ENCODE assay signal across 13 mouse cellular contexts in genomic region chr3:103733176-103733575, GRCm38 (mm10). TPM values are rescaled to one million over a fixed set of nuclear protein-coding genes. Genes with fewer than 3 reads are reported as not detected.
A peak's percentile ranks its signal among the peaks of the same experiment; 100 is the strongest.
DNase-seq lines count a peak whose midpoint lies in the region; ATAC-seq and TF ChIP-seq lines count a peak whose summit lies in the region.
"Had no signal": no experiment of that assay in that cellular context is flagged by ENCODE, and none has a peak within 500 bp of the region (broad histone marks: within the 10 kb centered on the region; RNA-seq: fewer than 3 reads in every experiment).

No protein-coding gene starts in this region.

- no peak overlapping the region for H3K4me3 ChIP-seq in kidney, embryonic 16.5 days (ENCODE audit: low read length)
- H3K4me3 ChIP-seq in stomach, embryonic 14.5 days (ENCODE audit: low read depth, low read length), result no peak overlapping the region
- no peak overlapping the region for H3K4me3 ChIP-seq in stomach, postnatal 0 days (ENCODE audit: low read depth, low read length)
- no peak overlapping the region for H3K4me3 ChIP-seq in limb, embryonic 10.5 days
- H3K4me3 ChIP-seq: liver, embryonic 15.5 days had no signal

- 14% methylated on average over 2 of the region's 2 CpGs for WGBS in kidney, embryonic 16.5 days
- WGBS in stomach, embryonic 14.5 days, result 25% methylated on average over 2 of the region's 2 CpGs
- WGBS in stomach, postnatal 0 days, result 36% methylated on average over 2 of the region's 2 CpGs
- WGBS in limb, embryonic 10.5 days, result 19% methylated on average over 2 of the region's 2 CpGs

- TF ChIP-seq EP300 in stomach, postnatal 0 days (optimal IDR thresholded peaks at IDR 0.05), result no peak

- H3K27me3 ChIP-seq in kidney, embryonic 16.5 days (ENCODE audit: insufficient read depth, low read length), result no peaks in the 10 kb centered on the region
- H3K27me3 ChIP-seq in stomach, embryonic 14.5 days (ENCODE audit: control insufficient read depth, insufficient read depth, low read length), result no peaks in the 10 kb centered on the region
- H3K27me3 ChIP-seq in stomach, postnatal 0 days (ENCODE audit: control insufficient read depth, insufficient read depth, low read length), result no peaks in the 10 kb centered on the region
- H3K27me3 ChIP-seq in limb, embryonic 10.5 days (ENCODE audit: low read depth, poor library complexity, severe bottlenecking), result no peaks in the 10 kb centered on the region
- H3K27me3 ChIP-seq: CH12.LX; liver, embryonic 15.5 days had no signal

- no peaks in the 10 kb centered on the region for H3K9me3 ChIP-seq in kidney, embryonic 16.5 days (ENCODE audit: low read length)
- no peaks in the 10 kb centered on the region for H3K9me3 ChIP-seq in stomach, embryonic 14.5 days (ENCODE audit: control insufficient read depth, low read depth, low read length)
- H3K9me3 ChIP-seq in stomach, postnatal 0 days (ENCODE audit: control insufficient read depth, low read length), result no peaks in the 10 kb centered on the region
- H3K9me3 ChIP-seq in limb, embryonic 10.5 days (replicated peaks), result no peaks in the 10 kb centered on the region
- H3K9me3 ChIP-seq: liver, embryonic 15.5 days had no signal

- TF ChIP-seq CTCF in stomach, postnatal 0 days (IDR thresholded peaks at IDR 0.05; ENCODE audit: low read depth), result no peak

- no peak overlapping the region for H3K9ac ChIP-seq in kidney, embryonic 16.5 days (replicated peaks; ENCODE audit: low read length)
- no peak overlapping the region for H3K9ac ChIP-seq in stomach, embryonic 14.5 days (replicated peaks; ENCODE audit: low read depth, low read length)
- no peak overlapping the region for H3K9ac ChIP-seq in stomach, postnatal 0 days (ENCODE audit: low read length)
- H3K9ac ChIP-seq: liver, embryonic 15.5 days had no signal

- peak; percentile 16; the same call in 1 of the 2 replicates for ATAC-seq in kidney, embryonic 16.5 days (ENCODE audit: low FRiP score, low TSS enrichment)
- ATAC-seq in stomach, embryonic 14.5 days (ENCODE audit: insufficient number of reproducible peaks, insufficient read depth, low FRiP score, low read depth), result no peak
- ATAC-seq in stomach, postnatal 0 days (ENCODE audit: low FRiP score, low TSS enrichment), result no peak

- no peaks in the 10 kb centered on the region for H3K36me3 ChIP-seq in kidney, embryonic 16.5 days (ENCODE audit: insufficient read depth, low read length)
- H3K36me3 ChIP-seq in stomach, embryonic 14.5 days (ENCODE audit: control insufficient read depth, insufficient read depth, low read length), result peaks cover 5% of the 10 kb centered on the region; the same call in 1 of the 2 replicates
- H3K36me3 ChIP-seq in stomach, postnatal 0 days (ENCODE audit: control insufficient read depth, insufficient read depth, low read length), result no peaks in the 10 kb centered on the region
- H3K36me3 ChIP-seq in limb, embryonic 10.5 days, result peaks cover 10% of the 10 kb centered on the region

- H3K4me1 ChIP-seq in kidney, embryonic 16.5 days (ENCODE audit: insufficient read depth, low read length), result peaks cover 46% of the 10 kb centered on the region
- H3K4me1 ChIP-seq in stomach, embryonic 14.5 days (ENCODE audit: control insufficient read depth, insufficient read depth, low read length), result peaks cover 32% of the 10 kb centered on the region
- H3K4me1 ChIP-seq in stomach, postnatal 0 days (replicated peaks; ENCODE audit: control insufficient read depth, insufficient read depth), result peaks cover 7% of the 10 kb centered on the region; the same call in 1 of the 2 replicates
- peaks cover 61% of the 10 kb centered on the region for H3K4me1 ChIP-seq in limb, embryonic 10.5 days

- H3K4me2 ChIP-seq in kidney, embryonic 16.5 days (replicated peaks; ENCODE audit: low read depth, low read length), result no peak overlapping the region
- no peak overlapping the region for H3K4me2 ChIP-seq in stomach, embryonic 14.5 days (replicated peaks; ENCODE audit: low read depth, low read length)
- H3K4me2 ChIP-seq in stomach, postnatal 0 days (replicated peaks; ENCODE audit: low read depth), result no peak overlapping the region
- H3K4me2 ChIP-seq: liver, embryonic 15.5 days had no signal

- DNase-seq in kidney, postnatal 25 days, result no peak
- DNase-seq in stomach, postnatal 0 days (ENCODE audit: low spot score), result no peak
- no peak for DNase-seq in limb, embryonic 10.5 days (ENCODE audit: low spot score)
- DNase-seq in cerebellum, adult 9-11 months, result no peak
- DNase-seq in urinary bladder, postnatal 10 days (ENCODE audit: low spot score), result no peak
- DNase-seq: adrenal gland, adult 2 months had no signal

- peak overlapping the region; percentile 37; the same call in 1 of the 2 replicates for H3K27ac ChIP-seq in kidney, embryonic 16.5 days (ENCODE audit: low read length)
- peak overlapping the region; percentile 6; the same call in 1 of the 2 replicates for H3K27ac ChIP-seq in stomach, embryonic 14.5 days (ENCODE audit: low read length)
- H3K27ac ChIP-seq in stomach, postnatal 0 days (replicated peaks), result no peak overlapping the region
- H3K27ac ChIP-seq in limb, embryonic 10.5 days, result peak overlapping the region; percentile 93
- H3K27ac ChIP-seq: liver, embryonic 15.5 days had no signal

RNA-seq across cellular contexts. Expression of gene Olfml3, which starts 4.6 kb away (rescaled TPM):
- polyA plus RNA-seq in kidney, embryonic 16.5 days (2015; fragmentation: Nextera tagmentation; extraction: Ambion mirVana), result 62.0 and 63.8 TPM in 2 replicates
- 68.2 and 76.5 TPM in 2 replicates for polyA plus RNA-seq in stomach, embryonic 14.5 days (2014; fragmentation: Nextera tagmentation; extraction: Ambion mirVana)
- 18.0 and 19.5 TPM in 2 replicates for polyA plus RNA-seq in stomach, postnatal 0 days (2015; fragmentation: Nextera tagmentation; extraction: Ambion mirVana)
- polyA plus RNA-seq in limb, embryonic 10.5 days (2016; fragmentation: Nextera tagmentation; extraction: Ambion mirVana), result 10.4 and 18.0 TPM in 2 replicates

RNA-seq across cellular contexts. Expression of gene Gm10964, which starts 6.0 kb away (rescaled TPM):
- not detected in 2 replicates for polyA plus RNA-seq in kidney, embryonic 16.5 days (2015; fragmentation: Nextera tagmentation; extraction: Ambion mirVana)
- not detected in 2 replicates for polyA plus RNA-seq in stomach, embryonic 14.5 days (2014; fragmentation: Nextera tagmentation; extraction: Ambion mirVana)
- polyA plus RNA-seq in stomach, postnatal 0 days (2015; fragmentation: Nextera tagmentation; extraction: Ambion mirVana), result not detected in 2 replicates
- not detected in 2 replicates for polyA plus RNA-seq in limb, embryonic 10.5 days (2016; fragmentation: Nextera tagmentation; extraction: Ambion mirVana)
- polyA plus RNA-seq: adrenal gland, adult 2 months; cortical plate, adult 2 months; intestine, embryonic 14.5 days; liver, embryonic 15.5 days; midbrain, embryonic 14.5 days had no signal

RNA-seq across cellular contexts. Expression of gene Hipk1, which starts 58.2 kb away (rescaled TPM):
- 10.3 and 11.3 TPM in 2 replicates for polyA plus RNA-seq in kidney, embryonic 16.5 days (2015; fragmentation: Nextera tagmentation; extraction: Ambion mirVana)
- polyA plus RNA-seq in stomach, embryonic 14.5 days (2014; fragmentation: Nextera tagmentation; extraction: Ambion mirVana), result 18.1 and 18.8 TPM in 2 replicates
- polyA plus RNA-seq in stomach, postnatal 0 days (2015; fragmentation: Nextera tagmentation; extraction: Ambion mirVana), result 6.7 and 7.5 TPM in 2 replicates
- 8.7 and 10.6 TPM in 2 replicates for polyA plus RNA-seq in limb, embryonic 10.5 days (2016; fragmentation: Nextera tagmentation; extraction: Ambion mirVana)
